Mouse (Mus musculus) thymus, adult 2 months (tissue): ENCODE measurements around the gene Dync1i2. TPM values are rescaled to one million over a fixed set of nuclear protein-coding genes. Genes with fewer than 3 reads are reported as not detected.

Experiments
- DNase-seq: peaks from one replicate; pipeline ENCODE4 v3.0.0; 2021
- H3K27ac ChIP-seq: fragments of 200-500 bp; 2 replicates; pipeline ENCODE4 v1.5.1; 2012; ENCODE audit warnings: low read length, control low read depth; ENCODE audit not compliant: control insufficient read depth, insufficient read depth
- H3K27me3 ChIP-seq: fragments of 200-500 bp; 2 replicates; pipeline ENCODE4 v1.6.1; 2012; ENCODE audit warnings: mild to moderate bottlenecking, low read length, moderate library complexity, mixed read lengths; ENCODE audit not compliant: control insufficient read depth, insufficient read depth
- H3K36me3 ChIP-seq: fragments of 200-500 bp; 2 replicates; pipeline ENCODE4 v1.6.1; 2012; ENCODE audit warnings: mild to moderate bottlenecking, low read length, moderate library complexity; ENCODE audit not compliant: control insufficient read depth, insufficient read depth
- H3K4me1 ChIP-seq: fragments of 200-500 bp; replicated peaks from 2 replicates; pipeline ENCODE4 v1.6.1; 2012; ENCODE audit warnings: low read length; ENCODE audit not compliant: control insufficient read depth, insufficient read depth
- H3K4me3 ChIP-seq: fragments of 200-500 bp; 2 replicates; pipeline ENCODE4 v1.5.1; 2012; ENCODE audit warnings: mild to moderate bottlenecking, low read length, control low read depth, moderate library complexity; ENCODE audit not compliant: control insufficient read depth, insufficient read depth
- CTCF ChIP-seq: fragments of 200-500 bp; IDR thresholded peaks from 2 replicates; pipeline ENCODE4 v1.5.1; 2012; ENCODE audit warnings: mild to moderate bottlenecking, control low read depth, low read length, moderate library complexity, borderline replicate concordance; ENCODE audit not compliant: control insufficient read depth, poor library complexity, insufficient read depth; ENCODE audit errors: extremely low read depth
- POLR2A ChIP-seq: fragments of 200-500 bp; IDR thresholded peaks from 2 replicates; pipeline ENCODE4 v1.6.1; 2012; ENCODE audit warnings: mild to moderate bottlenecking, low read length, control low read depth, moderate library complexity; ENCODE audit not compliant: control insufficient read depth, poor library complexity, insufficient read depth; ENCODE audit errors: extremely low read depth
- whole genome bisulfite sequencing: fragments of 180-500 bp; shearing (Covaris S2); methylation state at CpG from one replicate; pipeline ENCODE4 v1.1.7; 2018; 5-methylcytosine and 5-hydroxymethylcytosine counted together
- polyA plus RNA-seq: library from polyadenylated mRNA; depleted of rRNA; stranded (reverse); fragments of >200 nt; gene quantifications from 2 replicates; pipeline ENCODE4 v1.2.3, GENCODE M21; 2012

Dync1i2 gene
- polyA plus RNA-seq, 1 experiment, result 26.2 TPM

- H3K4me3 ChIP-seq, result no peak overlapping the region
- H3K4me1 ChIP-seq, result no peaks in the 10 kb centered on the region
- H3K27ac ChIP-seq, result no peak overlapping the region
- H3K36me3 ChIP-seq, result peaks cover 29% of the 10 kb centered on the region
- no peak for TF ChIP-seq CTCF
- no peak for TF ChIP-seq POLR2A
- no peak for DNase-seq
- 97% methylated on average over 3 of the region's 3 CpGs for WGBS
- H3K27me3 ChIP-seq, result no peaks in the 10 kb centered on the region
Measured at GRCm38 (mm10) chr2:71293983-71294382, 82.5 kb downstream of the Dync1i2 start.

GRCm38 (mm10) chr2:71294489-71294888 is 83.0 kb downstream of the Dync1i2 start:
- TF ChIP-seq POLR2A (no peak), CTCF (no peak)
- 89% methylated on average over 7 of the region's 7 CpGs for WGBS
- H3K27me3 ChIP-seq, result no peaks in the 10 kb centered on the region
- H3K36me3 ChIP-seq, result peaks cover 24% of the 10 kb centered on the region
- DNase-seq, result no peak
- no peak overlapping the region for H3K4me3 ChIP-seq
- H3K27ac ChIP-seq, result no peak overlapping the region
- H3K4me1 ChIP-seq, result no peaks in the 10 kb centered on the region

- no peak for TF ChIP-seq CTCF
- TF ChIP-seq POLR2A, result no peak
- no peaks in the 10 kb centered on the region for H3K4me1 ChIP-seq
- DNase-seq, result no peak
- WGBS, result 96% methylated on average over 12 of the region's 12 CpGs
- H3K36me3 ChIP-seq, result peaks cover 21% of the 10 kb centered on the region
- H3K27ac ChIP-seq, result no peak overlapping the region
- no peaks in the 10 kb centered on the region for H3K27me3 ChIP-seq
- H3K4me3 ChIP-seq, result no peak overlapping the region
Measured at GRCm38 (mm10) chr2:71295844-71296243, 84.3 kb downstream of the Dync1i2 start.

DNA sequence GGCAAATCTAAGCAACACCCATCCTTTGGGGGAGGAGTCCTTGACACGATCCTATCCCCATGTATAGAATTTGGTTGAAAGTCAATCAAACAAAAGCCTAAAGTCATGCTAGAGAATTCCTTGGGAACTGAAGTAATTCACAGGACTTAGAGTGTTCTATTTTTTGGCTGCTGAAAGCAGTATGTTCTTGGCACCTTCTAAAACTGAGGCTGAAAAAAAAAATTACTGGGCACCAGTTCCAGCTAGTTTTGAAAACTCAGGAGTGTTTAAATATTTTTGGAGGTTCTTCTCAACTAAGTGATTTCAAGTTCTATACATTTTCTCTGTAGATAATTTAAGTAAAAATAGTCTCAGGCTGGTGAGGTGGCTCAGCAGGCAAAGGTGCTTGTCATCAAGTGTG is 86.0 kb downstream of the Dync1i2 start:
- no peak for DNase-seq
- Histone ChIP-seq H3K4me3 (no peak overlapping the region), H3K27me3 (no peaks in the 10 kb centered on the region), H3K36me3 (peaks cover 21% of the 10 kb centered on the region), H3K4me1 (no peaks in the 10 kb centered on the region), H3K27ac (no peak overlapping the region)
- WGBS, result 95% methylated on average over 1 of the region's 1 CpGs
- TF ChIP-seq CTCF (no peak), POLR2A (no peak)

GRCm38 (mm10) chr2:71298729-71299128 is 87.2 kb downstream of the Dync1i2 start:
- Histone ChIP-seq H3K4me3 (no peak overlapping the region), H3K27me3 (no peaks in the 10 kb centered on the region), H3K36me3 (peaks cover 13% of the 10 kb centered on the region), H3K4me1 (no peaks in the 10 kb centered on the region), H3K27ac (no peak overlapping the region)
- no peak for TF ChIP-seq POLR2A
- no peak for TF ChIP-seq CTCF
- 100% methylated on average over 1 of the region's 1 CpGs for WGBS
- peak; percentile 32 for DNase-seq

GRCm38 (mm10) chr2:71302156-71302663 is 90.7 kb downstream of the Dync1i2 start:
- Histone ChIP-seq H3K4me1 (0 out of 2 replicates have a peak, but pooled peaks cover 3% of the 10 kb centered on the region), H3K27me3 (no peaks in the 10 kb centered on the region), H3K36me3 (peaks cover 12% of the 10 kb centered on the region), H3K4me3 (no peak overlapping the region), H3K27ac (no peak overlapping the region)
- WGBS, result 95% methylated on average over 3 of the region's 3 CpGs
- TF ChIP-seq POLR2A, result no peak
- no peak for TF ChIP-seq CTCF
- no peak for DNase-seq

DNA sequence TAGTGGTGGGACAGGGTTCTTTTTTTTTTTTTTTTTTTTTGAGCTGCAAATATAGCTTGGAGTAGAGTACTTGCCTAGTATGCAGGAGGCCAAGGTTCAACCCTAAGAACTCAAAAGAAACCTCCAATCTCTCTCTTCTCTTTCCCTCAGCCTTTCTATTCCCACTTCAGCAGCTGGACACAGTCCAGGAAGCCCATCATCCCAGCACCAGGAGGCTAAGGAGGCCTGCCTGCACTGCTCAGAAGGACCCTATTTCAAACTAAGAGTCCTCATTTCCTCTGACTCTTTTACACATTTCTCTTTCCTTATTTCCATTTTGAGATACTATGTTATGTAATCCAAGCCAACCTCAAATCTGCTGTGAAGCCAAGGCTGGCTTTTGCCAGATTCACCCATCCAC is 91.7 kb downstream of the Dync1i2 start:
- Histone ChIP-seq H3K27me3 (no peaks in the 10 kb centered on the region), H3K4me1 (0 out of 2 replicates have a peak, but pooled peaks cover 3% of the 10 kb centered on the region), H3K36me3 (peaks cover 12% of the 10 kb centered on the region), H3K27ac (no peak overlapping the region), H3K4me3 (no peak overlapping the region)
- no peak for TF ChIP-seq POLR2A
- TF ChIP-seq CTCF, result no peak
- no peak for DNase-seq
